Mouse (Mus musculus) heart, embryonic 14.5 days (tissue): ENCODE results near the gene Elf1. TPM values are rescaled to one million over a fixed set of nuclear protein-coding genes. Genes with fewer than 3 reads are reported as not detected.

Source experiments
- ATAC-seq: fragments of 200-750 bp; cut with Nextera tagmentation; 2 replicates; pipeline ENCODE4 v1.8.0; 2017; ENCODE audit warnings: low read depth, moderate TSS enrichment; ENCODE audit not compliant: insufficient number of reproducible peaks, insufficient read depth, low FRiP score
- H3K27ac ChIP-seq, 2 experiments: fragments of 200-500 bp in 1 of 2; fragments of 300-500 bp in 1 of 2; sonication (generic) in 1 of 2; replicated peaks in 1 of 2; 2 replicates each; pipeline ENCODE4 v1.5.1; 2012 to 2014; ENCODE audit warnings: low read depth in 2 of 2, low read length in 2 of 2, control low read depth in 1 of 2, mild to moderate bottlenecking in 1 of 2, mixed read lengths in 1 of 2; ENCODE audit not compliant: control insufficient read depth in 1 of 2, insufficient read depth in 1 of 2
- H3K27me3 ChIP-seq: fragments of 300-500 bp; sonication (generic); 2 replicates; pipeline ENCODE4 v1.6.1; 2014; ENCODE audit warnings: mild to moderate bottlenecking, low read length, control low read depth; ENCODE audit not compliant: control insufficient read depth, insufficient read depth
- H3K36me3 ChIP-seq: fragments of 300-500 bp; sonication (generic); 2 replicates; pipeline ENCODE4 v1.6.1; 2014; ENCODE audit warnings: mild to moderate bottlenecking, control low read depth, low read length, mixed read lengths; ENCODE audit not compliant: control insufficient read depth, insufficient read depth
- H3K4me1 ChIP-seq, 2 experiments: fragments of 200-500 bp in 1 of 2; fragments of 300-500 bp in 1 of 2; sonication (generic) in 1 of 2; 2 replicates each; pipeline ENCODE4 v1.6.1; 2012 to 2014; ENCODE audit warnings: low read length in 2 of 2, control low read depth in 1 of 2, mixed read lengths in 1 of 2; ENCODE audit not compliant: control insufficient read depth in 2 of 2, insufficient read depth in 2 of 2
- H3K4me2 ChIP-seq: fragments of 300-500 bp; sonication (generic); 2 replicates; pipeline ENCODE4 v1.6.1; 2014; ENCODE audit warnings: mild to moderate bottlenecking, low read length
- H3K4me3 ChIP-seq, 2 experiments: fragments of 200-500 bp in 1 of 2; fragments of 300-500 bp in 1 of 2; sonication (generic) in 1 of 2; 2 replicates each; pipeline ENCODE4 v1.5.1; 2012 to 2014; ENCODE audit warnings: low read length in 2 of 2, mild to moderate bottlenecking in 2 of 2, control low read depth in 1 of 2, low read depth in 1 of 2, moderate library complexity in 1 of 2; ENCODE audit not compliant: control insufficient read depth in 1 of 2, insufficient read depth in 1 of 2
- H3K9ac ChIP-seq: fragments of 300-500 bp; sonication (generic); 2 replicates; pipeline ENCODE4 v1.6.1; 2014; ENCODE audit warnings: mild to moderate bottlenecking, low read length
- H3K9me3 ChIP-seq: fragments of 300-500 bp; sonication (generic); 2 replicates; pipeline ENCODE4 v1.6.1; 2016; ENCODE audit warnings: low read length, control low read depth; ENCODE audit not compliant: control insufficient read depth
- WGBS: fragments of 180-500 bp; shearing (Covaris S2); extraction: QIAGEN DNeasy Blood & Tissue Kit; methylation state at CpG from one replicate; pipeline ENCODE4 v1.1.7; 2014; 5-methylcytosine and 5-hydroxymethylcytosine counted together
- polyA plus RNA-seq: library from polyadenylated mRNA; unstranded; fragments of >200 nt; fragmentation: Nextera tagmentation; extraction: Ambion mirVana; gene quantifications from 2 replicates; pipeline ENCODE4 v1.2.1, GENCODE M21; 2014

Elf1 gene
- polyA plus RNA-seq, 1 experiment from 2014 or later, result 12.0 TPM

DNA sequence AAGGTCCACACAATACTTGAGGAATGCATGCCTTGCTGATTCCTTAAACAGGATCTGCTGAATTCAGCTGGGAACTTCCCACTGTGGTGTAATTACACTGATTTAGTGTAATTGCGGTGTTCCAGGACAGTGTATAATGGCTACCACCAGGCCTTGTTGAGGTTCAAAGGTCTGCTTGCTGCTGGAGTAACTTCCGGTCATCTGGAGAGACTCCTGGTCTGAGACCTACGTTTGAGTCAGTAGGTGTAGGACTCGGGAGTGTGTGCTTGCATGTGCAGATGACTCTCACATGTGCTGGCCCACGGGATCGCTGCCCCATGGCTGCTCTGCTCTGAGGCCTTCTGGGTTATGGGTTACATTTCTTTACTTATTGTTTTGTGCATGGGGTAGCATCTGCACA is 13.4 kb downstream of the Elf1 start:
- WGBS, result 93% methylated on average over 6 of the region's 6 CpGs
- peaks cover 5% of the 10 kb centered on the region; the same call in 1 of the 2 replicates for H3K36me3 ChIP-seq
- H3K9me3 ChIP-seq, result no peaks in the 10 kb centered on the region
- no peak overlapping the region for H3K27ac ChIP-seq
- H3K9ac ChIP-seq, result no peak overlapping the region
- no peak overlapping the region for H3K4me3 ChIP-seq
- peaks cover 0 to 11% of the 10 kb centered on the region in 2 experiments; a peak in 2 of 4 replicates for H3K4me1 ChIP-seq
- H3K27me3 ChIP-seq, result no peaks in the 10 kb centered on the region
- no peak overlapping the region for H3K4me2 ChIP-seq
- no peak for ATAC-seq

- Histone ChIP-seq H3K9me3 (no peaks in the 10 kb centered on the region), H3K9ac (no peak overlapping the region), H3K4me1 (peaks cover 8 to 23% of the 10 kb centered on the region in 2 experiments; a peak in 3 of 4 replicates), H3K27me3 (no peaks in the 10 kb centered on the region), H3K36me3 (no peaks in the 10 kb centered on the region), H3K27ac (no peak overlapping the region), H3K4me2 (no peak overlapping the region), H3K4me3 (no peak overlapping the region)
- 57% methylated on average over 9 of the region's 9 CpGs for WGBS
- no peak for ATAC-seq
These were observed 18.3 kb downstream of the Elf1 start for GRCm38 (mm10) chr14:79499326-79499725.

DNA sequence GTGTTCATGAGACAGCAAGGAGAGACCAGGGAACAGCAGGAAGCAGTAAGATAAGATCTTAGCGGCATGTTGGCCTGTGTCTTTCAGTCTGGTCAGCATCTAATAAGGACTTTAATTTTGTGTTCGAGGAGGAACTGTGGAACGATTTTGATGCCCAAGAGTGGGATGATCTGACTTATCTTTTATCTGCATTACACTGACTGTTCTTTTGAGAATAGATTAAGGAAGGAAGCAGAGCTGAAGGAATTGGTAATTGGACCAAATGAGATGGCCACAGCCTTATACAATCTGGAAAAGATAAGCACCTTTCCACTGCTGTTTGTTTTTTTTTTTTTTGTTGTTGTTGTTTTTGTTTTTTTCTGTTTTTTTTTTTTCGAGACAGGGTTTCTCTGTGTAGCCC is 19.8 kb downstream of the Elf1 start:
- H3K27me3 ChIP-seq, result no peaks in the 10 kb centered on the region
- peaks cover 8 to 25% of the 10 kb centered on the region in 2 experiments; a peak in 3 of 4 replicates for H3K4me1 ChIP-seq
- no peaks in the 10 kb centered on the region for H3K36me3 ChIP-seq
- no peak overlapping the region for H3K9ac ChIP-seq
- no peak overlapping the region for H3K4me3 ChIP-seq
- no peak for ATAC-seq
- 58% methylated on average over 4 of the region's 4 CpGs for WGBS
- H3K27ac ChIP-seq, result no peak overlapping the region
- H3K9me3 ChIP-seq, result no peaks in the 10 kb centered on the region
- no peak overlapping the region for H3K4me2 ChIP-seq

GRCm38 (mm10) chr14:79503371-79504075 is 22.5 kb downstream of the Elf1 start:
- Histone ChIP-seq H3K36me3 (no peaks in the 10 kb centered on the region), H3K4me1 (peaks cover 10 to 22% of the 10 kb centered on the region in 2 experiments), H3K27me3 (no peaks in the 10 kb centered on the region), H3K9me3 (no peaks in the 10 kb centered on the region), H3K4me3 (no peak overlapping the region), H3K27ac (peak overlapping the region; percentile 71 to 75), H3K4me2 (no peak overlapping the region), H3K9ac (no peak overlapping the region)
- 31% methylated on average over 5 of the region's 5 CpGs for WGBS
- ATAC-seq, result no peak; the same call in 1 of the 2 replicates

DNA sequence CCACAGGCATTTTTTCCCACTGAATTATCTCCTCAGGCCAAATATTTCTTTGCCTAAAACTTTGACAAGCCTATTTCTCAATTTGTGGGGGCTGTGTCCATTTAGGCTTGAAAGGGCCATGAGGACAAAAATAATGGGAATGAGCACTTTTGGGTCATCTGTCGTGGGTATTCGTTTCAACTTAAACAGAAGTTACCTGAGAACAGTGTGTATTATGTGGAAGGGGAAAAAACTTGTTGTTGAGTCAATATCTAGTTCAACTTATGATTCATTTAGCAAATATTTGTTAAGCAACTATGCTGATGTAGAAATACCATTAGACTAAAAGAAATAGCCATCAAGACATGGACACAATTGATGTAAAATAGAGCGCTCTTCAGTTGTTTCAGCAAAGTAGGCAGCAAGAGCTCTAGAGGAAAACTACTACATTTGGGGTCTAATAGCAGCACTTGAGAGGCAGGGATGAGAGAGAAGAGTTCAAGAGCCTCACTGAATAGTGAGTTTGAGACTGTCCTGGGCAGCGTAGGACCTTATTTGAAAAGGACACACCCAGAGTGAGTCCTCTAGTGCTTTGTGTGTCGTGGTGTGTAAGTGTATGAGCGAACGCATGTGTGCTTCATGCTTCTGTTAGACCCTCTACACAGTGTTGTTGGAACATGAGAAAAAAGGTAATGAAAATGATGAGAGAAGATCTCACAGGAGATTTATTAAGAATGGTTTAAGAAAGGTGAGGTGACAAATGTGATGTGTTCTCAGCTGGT is 23.4 kb downstream of the Elf1 start:
- Histone ChIP-seq H3K4me1 (peaks cover 12 to 14% of the 10 kb centered on the region in 2 experiments), H3K36me3 (no peaks in the 10 kb centered on the region), H3K27me3 (no peaks in the 10 kb centered on the region), H3K9ac (no peak overlapping the region), H3K9me3 (no peaks in the 10 kb centered on the region), H3K4me2 (no peak overlapping the region), H3K27ac (peak overlapping the region; percentile 71 to 75), H3K4me3 (no peak overlapping the region)
- ATAC-seq, result no peak
- WGBS, result 89% methylated on average over 7 of the region's 7 CpGs

DNA sequence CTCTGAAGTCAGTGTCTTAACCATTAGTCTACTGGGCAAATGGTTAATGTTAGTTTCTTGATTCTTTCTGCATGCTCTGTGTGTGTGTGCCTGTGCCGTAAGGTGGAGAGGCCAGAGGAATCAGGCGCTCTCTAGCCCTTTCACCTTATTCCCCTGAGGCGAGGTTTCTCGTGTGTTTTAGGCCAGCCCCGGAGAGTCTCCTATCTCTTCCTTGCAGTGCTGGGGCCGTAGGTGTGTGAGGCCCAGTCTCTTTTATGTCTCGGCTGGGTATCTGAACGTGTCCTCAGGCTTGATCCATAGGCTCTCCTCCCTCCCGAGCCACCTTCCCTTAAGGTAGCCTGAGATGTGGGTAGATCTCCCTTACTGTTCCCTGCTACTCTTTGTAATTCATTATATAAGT is 25.2 kb downstream of the Elf1 start:
- Histone ChIP-seq H3K4me3 (no peak overlapping the region), H3K27me3 (no peaks in the 10 kb centered on the region), H3K36me3 (no peaks in the 10 kb centered on the region), H3K4me1 (peaks cover 13 to 16% of the 10 kb centered on the region in 2 experiments), H3K9ac (no peak overlapping the region), H3K27ac (no peak overlapping the region), H3K4me2 (no peak overlapping the region), H3K9me3 (no peaks in the 10 kb centered on the region)
- ATAC-seq, result no peak
- WGBS, result 64% methylated on average over 9 of the region's 9 CpGs

GRCm38 (mm10) chr14:79507846-79508245 is 26.9 kb downstream of the Elf1 start:
- ATAC-seq, result no peak
- no peak overlapping the region for H3K9ac ChIP-seq
- H3K27ac ChIP-seq, result no peak overlapping the region

More at GRCm38 (mm10) chr14:79507846-79508245, 26.9 kb downstream of the Elf1 start:
- no peaks in the 10 kb centered on the region for H3K9me3 ChIP-seq
- H3K4me3 ChIP-seq, result no peak overlapping the region
- H3K4me1 ChIP-seq, result peaks cover 14 to 25% of the 10 kb centered on the region in 2 experiments
- H3K27me3 ChIP-seq, result no peaks in the 10 kb centered on the region
- no peak overlapping the region for H3K4me2 ChIP-seq
- 85% methylated on average over 1 of the region's 1 CpGs for WGBS
- no peaks in the 10 kb centered on the region for H3K36me3 ChIP-seq
